Mouse (Mus musculus): ENCODE measurements around the gene Tmem256. TPM values are rescaled to one million over a fixed set of nuclear protein-coding genes. Genes with fewer than 3 reads are reported as not detected.

Gene Tmem256
- polyA plus RNA-seq, 1 experiment from 2014 or later, result 250 TPM

DNA sequence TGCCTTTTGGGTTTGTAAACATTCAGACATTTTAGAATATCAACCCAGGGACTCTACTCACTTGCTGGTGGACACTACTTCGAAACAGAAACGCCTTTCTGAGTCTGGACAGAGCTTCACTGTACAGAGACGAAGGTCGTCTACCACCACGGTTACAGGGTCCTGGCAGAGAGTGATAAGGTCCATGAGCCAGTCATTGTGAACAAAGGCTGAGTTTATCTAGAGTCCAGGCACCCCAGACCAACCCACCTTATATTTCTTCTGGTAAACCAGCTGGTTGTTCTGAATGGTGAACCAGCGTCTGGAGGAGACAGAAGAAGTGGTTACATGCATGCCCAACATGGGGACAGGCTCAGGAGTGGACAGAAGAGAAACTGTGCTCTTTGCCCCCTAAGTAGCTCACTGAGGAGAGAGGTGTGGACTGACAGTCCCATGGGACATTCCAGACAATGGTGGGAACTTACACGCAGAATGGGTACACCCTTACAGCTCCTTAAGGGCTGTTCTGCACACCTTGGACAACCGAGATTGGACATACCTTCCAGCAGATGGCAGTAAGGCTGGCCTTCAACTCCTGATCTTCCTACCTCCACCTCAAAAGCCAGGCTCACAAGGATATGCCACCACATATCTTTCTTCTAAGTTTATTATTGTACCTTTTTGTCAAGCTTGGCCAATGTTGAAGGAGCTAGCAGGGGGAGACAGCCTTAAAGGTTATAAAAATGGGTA lies 48.8 kb downstream of the Tmem256 start:
- Histone ChIP-seq H3K4me1 (replicated peaks; ENCODE audit: control insufficient read depth, insufficient read depth, low read length) (no peaks in the 10 kb centered on the region), H3K27me3 (ENCODE audit: control insufficient read depth, insufficient read depth, low read length) (peaks cover 3% of the 10 kb centered on the region; the same call in 1 of the 2 replicates), H3K27ac (ENCODE audit: low read depth, low read length) (0 out of 2 replicates have a peak overlapping the region, but pooled peaks have one; percentile 12), H3K9ac (ENCODE audit: low read length) (no peak overlapping the region), H3K36me3 (ENCODE audit: control insufficient read depth, insufficient read depth, low read length) (no peaks in the 10 kb centered on the region), H3K4me3 (ENCODE audit: low read depth, low read length) (no peak overlapping the region), H3K9me3 (ENCODE audit: control insufficient read depth, low read length) (no peaks in the 10 kb centered on the region), H3K4me2 (ENCODE audit: low read depth, low read length, severe bottlenecking) (no peak overlapping the region)
- ATAC-seq (replicated peaks; ENCODE audit: low FRiP score) (no peak), DNase-seq (ENCODE audit: low spot score) (no peak)
- 70% methylated on average over 8 of the region's 8 CpGs for WGBS

Small RNA genes lying within 50 kb of the gene (microRNA-seq; reads per million reads assigned to microRNA genes)
- not detected for gene Mir6924 (ENCODE audit: insufficient number of aligned reads)

Other genes starting within 250 kb of the Tmem256 start
- gene Atp1b2, start 232.6 kb upstream of the Tmem256 start, polyA plus RNA-seq (2014; fragmentation: Nextera tagmentation; extraction: Ambion mirVana), result 9.3 and 12.6 TPM in 2 replicates
- gene Shbg, start 220.6 kb upstream of the Tmem256 start, polyA plus RNA-seq (2014; fragmentation: Nextera tagmentation; extraction: Ambion mirVana), result not detected in 2 replicates
- 13.9 and 17.7 TPM in 2 replicates for gene Sat2, start 216.5 kb upstream of the Tmem256 start, polyA plus RNA-seq (2014; fragmentation: Nextera tagmentation; extraction: Ambion mirVana)
- 33.6 and 44.1 TPM in 2 replicates for gene Fxr2, start 205.5 kb upstream of the Tmem256 start, polyA plus RNA-seq (2014; fragmentation: Nextera tagmentation; extraction: Ambion mirVana)
- not detected in 2 replicates for gene Sox15, start 183.2 kb upstream of the Tmem256 start, polyA plus RNA-seq (2014; fragmentation: Nextera tagmentation; extraction: Ambion mirVana)
- 39.0 TPM in 2 replicates for gene Mpdu1, start 175.9 kb upstream of the Tmem256 start, polyA plus RNA-seq (2014; fragmentation: Nextera tagmentation; extraction: Ambion mirVana)
- 6.3 and 6.4 TPM in 2 replicates for gene Cd68, start 172.4 kb upstream of the Tmem256 start, polyA plus RNA-seq (2014; fragmentation: Nextera tagmentation; extraction: Ambion mirVana)
- 827 and 855 TPM in 2 replicates for gene Eif4a1, start 166.1 kb upstream of the Tmem256 start, polyA plus RNA-seq (2014; fragmentation: Nextera tagmentation; extraction: Ambion mirVana)
- 110 and 117 TPM in 2 replicates for gene Senp3, start 156.4 kb upstream of the Tmem256 start, polyA plus RNA-seq (2014; fragmentation: Nextera tagmentation; extraction: Ambion mirVana)
- not detected in 2 replicates for gene Tnfsf13, start 152.7 kb upstream of the Tmem256 start, polyA plus RNA-seq (2014; fragmentation: Nextera tagmentation; extraction: Ambion mirVana)
- gene Tnfsf12, start 142.7 kb upstream of the Tmem256 start, polyA plus RNA-seq (2014; fragmentation: Nextera tagmentation; extraction: Ambion mirVana), result 2.4 TPM in 2 replicates
- 0.60 and 1.2 TPM in 2 replicates for gene Tnfsfm13, start 142.4 kb upstream of the Tmem256 start, polyA plus RNA-seq (2014; fragmentation: Nextera tagmentation; extraction: Ambion mirVana)
- gene Polr2a, start 79.9 kb upstream of the Tmem256 start, polyA plus RNA-seq (2014; fragmentation: Nextera tagmentation; extraction: Ambion mirVana), result 61.2 and 65.7 TPM in 2 replicates
- not detected in 2 replicates for gene Slc35g3, start 76.5 kb upstream of the Tmem256 start, polyA plus RNA-seq (2014; fragmentation: Nextera tagmentation; extraction: Ambion mirVana)
- gene Zbtb4, start 72.6 kb upstream of the Tmem256 start, polyA plus RNA-seq (2014; fragmentation: Nextera tagmentation; extraction: Ambion mirVana), result 1.1 and 1.4 TPM in 2 replicates
- gene Chrnb1, start 42.6 kb upstream of the Tmem256 start, polyA plus RNA-seq (2014; fragmentation: Nextera tagmentation; extraction: Ambion mirVana), result 0.73 and 1.1 TPM in 2 replicates
- gene Fgf11, start 36.7 kb upstream of the Tmem256 start, polyA plus RNA-seq (2014; fragmentation: Nextera tagmentation; extraction: Ambion mirVana), result 1.3 and 1.7 TPM in 2 replicates
- 0.32 and 0.65 TPM in 2 replicates for gene Tmem102, start 32.9 kb upstream of the Tmem256 start, polyA plus RNA-seq (2014; fragmentation: Nextera tagmentation; extraction: Ambion mirVana)
- gene Gm39566, start 23.2 kb upstream of the Tmem256 start, polyA plus RNA-seq (2014; fragmentation: Nextera tagmentation; extraction: Ambion mirVana), result not detected in 2 replicates
- not detected in 2 replicates for gene Spem2, start 20.0 kb upstream of the Tmem256 start, polyA plus RNA-seq (2014; fragmentation: Nextera tagmentation; extraction: Ambion mirVana)
- 0.53 TPM in 1 of 2 replicates, not detected in the other for gene Spem1, start 16.3 kb upstream of the Tmem256 start, polyA plus RNA-seq (2014; fragmentation: Nextera tagmentation; extraction: Ambion mirVana)
- gene Nlgn2, start 730 bp upstream of the Tmem256 start, polyA plus RNA-seq (2014; fragmentation: Nextera tagmentation; extraction: Ambion mirVana), result 11.0 and 11.1 TPM in 2 replicates
- 64.6 and 71.9 TPM in 2 replicates for gene Plscr3, start 7.9 kb downstream of the Tmem256 start, polyA plus RNA-seq (2014; fragmentation: Nextera tagmentation; extraction: Ambion mirVana)
- gene Tnk1, start 20.2 kb downstream of the Tmem256 start, polyA plus RNA-seq (2014; fragmentation: Nextera tagmentation; extraction: Ambion mirVana), result 0.73 TPM in 2 replicates
- 0.40 TPM in 1 of 2 replicates, not detected in the other for gene Tmem95, start 39.5 kb downstream of the Tmem256 start, polyA plus RNA-seq (2014; fragmentation: Nextera tagmentation; extraction: Ambion mirVana)
- 2.9 and 3.0 TPM in 2 replicates for gene Kctd11, start 42.9 kb downstream of the Tmem256 start, polyA plus RNA-seq (2014; fragmentation: Nextera tagmentation; extraction: Ambion mirVana)
- 0.52 and 0.75 TPM in 2 replicates for gene Acap1, start 57.0 kb downstream of the Tmem256 start, polyA plus RNA-seq (2014; fragmentation: Nextera tagmentation; extraction: Ambion mirVana)
- 17.2 and 17.6 TPM in 2 replicates for gene 2810408A11Rik, start 62.5 kb downstream of the Tmem256 start, polyA plus RNA-seq (2014; fragmentation: Nextera tagmentation; extraction: Ambion mirVana)
- gene Neurl4, start 62.6 kb downstream of the Tmem256 start, polyA plus RNA-seq (2014; fragmentation: Nextera tagmentation; extraction: Ambion mirVana), result 16.4 and 23.0 TPM in 2 replicates
- gene Gps2, start 75.4 kb downstream of the Tmem256 start, polyA plus RNA-seq (2014; fragmentation: Nextera tagmentation; extraction: Ambion mirVana), result 99.2 and 106 TPM in 2 replicates
- gene Eif5a, start 83.4 kb downstream of the Tmem256 start, polyA plus RNA-seq (2014; fragmentation: Nextera tagmentation; extraction: Ambion mirVana), result 2,045 and 2,063 TPM in 2 replicates
- gene Ybx2, start 97.3 kb downstream of the Tmem256 start, polyA plus RNA-seq (2014; fragmentation: Nextera tagmentation; extraction: Ambion mirVana), result 7.1 and 10.1 TPM in 2 replicates
- gene Slc2a4, start 109.7 kb downstream of the Tmem256 start, polyA plus RNA-seq (2014; fragmentation: Nextera tagmentation; extraction: Ambion mirVana), result 13.7 and 14.8 TPM in 2 replicates
- gene Cldn7, start 126.3 kb downstream of the Tmem256 start, polyA plus RNA-seq (2014; fragmentation: Nextera tagmentation; extraction: Ambion mirVana), result 3.2 and 6.4 TPM in 2 replicates
- gene Ctdnep1, start 142.6 kb downstream of the Tmem256 start, polyA plus RNA-seq (2014; fragmentation: Nextera tagmentation; extraction: Ambion mirVana), result 20.4 and 28.0 TPM in 2 replicates
- 144 and 156 TPM in 2 replicates for gene Elp5, start 144.0 kb downstream of the Tmem256 start, polyA plus RNA-seq (2014; fragmentation: Nextera tagmentation; extraction: Ambion mirVana)
- gene Gabarap, start 152.6 kb downstream of the Tmem256 start, polyA plus RNA-seq (2014; fragmentation: Nextera tagmentation; extraction: Ambion mirVana), result 472 and 477 TPM in 2 replicates
- 61.4 and 63.0 TPM in 2 replicates for gene Phf23, start 157.3 kb downstream of the Tmem256 start, polyA plus RNA-seq (2014; fragmentation: Nextera tagmentation; extraction: Ambion mirVana)
- gene Dvl2, start 162.1 kb downstream of the Tmem256 start, polyA plus RNA-seq (2014; fragmentation: Nextera tagmentation; extraction: Ambion mirVana), result 43.9 and 47.6 TPM in 2 replicates
- 44.0 and 47.6 TPM in 2 replicates for gene Acadvl, start 176.9 kb downstream of the Tmem256 start, polyA plus RNA-seq (2014; fragmentation: Nextera tagmentation; extraction: Ambion mirVana)
- gene Dlg4, start 178.4 kb downstream of the Tmem256 start, polyA plus RNA-seq (2014; fragmentation: Nextera tagmentation; extraction: Ambion mirVana), result 18.2 and 21.5 TPM in 2 replicates
- gene Asgr1, start 215.6 kb downstream of the Tmem256 start, polyA plus RNA-seq (2014; fragmentation: Nextera tagmentation; extraction: Ambion mirVana), result 0.88 and 0.99 TPM in 2 replicates